Mouse (Mus musculus) spleen, adult 2 months (tissue): ENCODE measurements around the gene Suv39h1.

Source experiments
- CTCF ChIP-seq: fragments of 200-500 bp; IDR thresholded peaks from 2 replicates; pipeline ENCODE4 v1.5.1; 2011; ENCODE audit warnings: mild to moderate bottlenecking, inconsistent platforms; ENCODE audit not compliant: insufficient read depth, insufficient read length, insufficient replicate concordance; ENCODE audit errors: extremely low read depth
- POLR2A ChIP-seq: fragments of 200-500 bp; IDR thresholded peaks from 2 replicates; pipeline ENCODE4 v1.6.1; 2011; ENCODE audit warnings: low read depth, low read length, inconsistent platforms

DNA sequence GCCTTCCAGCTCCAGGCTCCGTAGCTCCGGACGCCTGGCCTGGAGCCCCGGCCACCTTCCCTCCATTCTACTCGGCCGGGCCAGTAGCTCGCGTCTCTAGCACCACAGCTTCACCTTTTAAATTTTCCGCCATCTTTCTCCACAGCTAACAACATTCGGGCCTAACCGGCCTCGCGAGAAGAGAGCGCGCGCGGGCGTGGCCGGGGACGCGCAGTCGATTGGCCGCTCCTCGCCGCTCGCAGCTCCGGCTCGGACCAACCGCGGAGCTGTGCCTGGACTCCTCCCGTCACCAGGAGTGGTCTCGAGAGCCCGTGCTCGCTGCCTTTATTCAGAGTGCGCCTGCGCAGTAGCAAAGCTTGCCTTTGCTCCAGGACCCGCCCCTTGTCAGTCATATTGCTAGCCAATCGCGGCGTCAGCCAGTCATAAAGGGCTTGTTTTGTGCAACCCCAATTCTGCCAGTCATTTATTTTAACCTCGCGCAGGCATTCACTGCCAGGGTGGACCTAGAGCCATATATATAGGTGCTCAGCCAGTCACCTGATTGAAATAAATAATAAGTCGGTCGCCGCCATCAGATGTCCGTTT lies at the start of gene Suv39h1:
- no peak for TF ChIP-seq CTCF
- no peak for TF ChIP-seq POLR2A
